Mouse (Mus musculus) olfactory bulb, adult 2 months (tissue): ENCODE results near the gene Kif7.

ENCODE experiments used
- CTCF ChIP-seq: fragments of 200-500 bp; IDR thresholded peaks from 2 replicates; pipeline ENCODE4 v1.5.1; 2012; ENCODE audit warnings: low read depth, mild to moderate bottlenecking, low read length, moderate library complexity; ENCODE audit not compliant: insufficient read depth
- POLR2A ChIP-seq: fragments of 200-500 bp; IDR thresholded peaks from 2 replicates; pipeline ENCODE4 v1.6.1; 2012; ENCODE audit warnings: mild to moderate bottlenecking, low read depth, low read length, moderate library complexity; ENCODE audit not compliant: insufficient read depth

GRCm38 (mm10) chr7:79680231-79680630 is 35.3 kb downstream of the Kif7 start:
- TF ChIP-seq POLR2A (no peak), CTCF (no peak)
